ENCODE assay signal across 8 mouse cellular contexts in the genomic region with DNA sequence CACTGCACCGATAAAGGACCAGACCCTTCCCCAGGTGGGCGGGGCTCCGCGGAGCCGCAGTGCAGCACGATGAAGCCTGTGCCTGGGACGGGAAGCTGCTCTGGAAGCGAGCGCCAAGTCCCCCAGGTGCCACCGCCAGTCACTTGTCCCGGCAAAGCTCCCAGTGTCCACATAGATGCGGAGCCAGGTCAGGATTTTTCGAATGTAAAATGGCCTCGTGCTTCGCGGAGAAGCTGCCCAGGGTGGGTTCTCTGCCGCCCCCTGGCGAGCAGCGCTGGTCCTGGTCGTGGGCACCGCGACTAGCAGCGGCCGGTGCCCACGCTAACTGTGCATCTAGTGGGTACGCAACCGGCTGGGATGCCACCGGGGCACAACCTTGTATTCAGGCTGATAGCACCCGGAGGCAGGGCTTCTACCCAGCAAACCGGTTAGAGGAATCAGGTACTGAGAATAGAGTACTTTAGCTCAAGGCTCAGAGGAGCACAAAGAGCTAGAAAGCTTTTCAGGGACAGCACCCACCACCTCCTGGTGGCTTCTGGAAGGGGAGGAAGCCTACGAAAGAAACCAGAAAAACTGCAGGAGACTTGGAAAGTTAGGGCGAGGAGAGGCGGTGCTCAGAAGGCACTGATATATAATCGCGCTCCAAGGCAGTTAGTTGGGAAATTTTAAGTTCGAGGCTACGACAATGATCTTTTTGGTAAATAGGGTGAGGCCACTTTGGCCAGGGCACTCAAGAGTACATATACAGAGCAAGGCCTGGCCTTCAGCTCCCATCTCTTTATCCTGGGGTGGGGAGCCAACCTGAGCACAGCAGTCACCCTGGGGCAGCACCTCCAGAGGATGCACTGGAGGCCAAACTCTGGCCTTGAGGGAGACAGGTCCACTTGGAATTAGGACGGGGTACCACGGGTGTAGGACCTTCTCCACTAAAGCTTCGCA. TPM values are rescaled to one million over a fixed set of nuclear protein-coding genes. Genes with fewer than 3 reads are reported as not detected.
DNase-seq lines count a peak whose midpoint lies in the region; ATAC-seq lines count a peak whose summit lies in the region.

No protein-coding gene starts in this region.

- H3K4me2 ChIP-seq in hindbrain, embryonic 15.5 days: peak overlapping the region; percentile 62

- H3K9me3 ChIP-seq in hindbrain, embryonic 15.5 days: no peaks in the 10 kb centered on the region

- no peaks in the 10 kb centered on the region; the same call in 1 of the 2 replicates for H3K36me3 ChIP-seq in hindbrain, embryonic 15.5 days

- 5% methylated on average over 40 of the region's 40 CpGs for WGBS in hindbrain, embryonic 15.5 days

- ATAC-seq in activated CD4-positive, CD25-positive, alpha-beta regulatory T cell, adult 4 months: peak; percentile 77
- ATAC-seq in hindbrain, embryonic 15.5 days (ENCODE audit: low FRiP score, low read depth): peak; percentile 15
- ATAC-seq in megakaryocyte, adult 5-6 weeks (ENCODE audit: poor library complexity, severe bottlenecking): peak; percentile 95

- H3K27me3 ChIP-seq in hindbrain, embryonic 15.5 days: no peaks in the 10 kb centered on the region

- H3K9ac ChIP-seq in hindbrain, embryonic 15.5 days: peak overlapping the region; percentile 55

- peak; percentile 84 to 89 for DNase-seq in cerebellum, postnatal 25 days
- DNase-seq in gastrocnemius, adult 18-20 months (ENCODE audit: low spot score): peak; percentile 80
- peak; percentile 55 to 56 for DNase-seq in left cerebral cortex, adult 8-10 months (ENCODE audit: low spot score in 2 of 2)
- peak; percentile 77 for DNase-seq in right cerebral cortex, adult 18-20 months
- peak; percentile 84 for DNase-seq in urinary bladder, postnatal 14 days (ENCODE audit: low spot score)

- peak overlapping the region; percentile 98 for H3K27ac ChIP-seq in hindbrain, embryonic 15.5 days (replicated peaks)

- H3K4me1 ChIP-seq in hindbrain, embryonic 15.5 days (replicated peaks): peaks cover 35% of the 10 kb centered on the region

- H3K4me3 ChIP-seq in hindbrain, embryonic 15.5 days: peak overlapping the region; percentile 37

RNA-seq across cellular contexts. Expression of gene Tmem209, which starts 49.5 kb away (rescaled TPM):
- 10 to 100 TPM; 48.4 to 59.2 TPM for polyA plus RNA-seq in activated CD4-positive, CD25-positive, alpha-beta regulatory T cell, adult 4 months (2017; shearing (Covaris generic))
- total RNA-seq in gastrocnemius, adult 18-20 months (2021): 10 to 100 TPM in 1 of 2 experiments, 1 to 10 TPM in 1; 9.6 to 10.8 TPM
- polyA plus RNA-seq in hindbrain, embryonic 15.5 days (2015; fragmentation: Nextera tagmentation; extraction: Ambion mirVana): 25.4 and 30.3 TPM in 2 replicates
- total RNA-seq in left cerebral cortex, adult 8-10 months (2022): 10 to 100 TPM; 22.8 to 25.2 (median 24.0) TPM
- 40.3 and 42.3 TPM in 2 replicates for total RNA-seq in megakaryocyte, adult 5-6 weeks (2015)
- total RNA-seq in megakaryocyte, adult 5-6 weeks (2017): 24.0 and 39.0 TPM in 2 replicates

RNA-seq across cellular contexts. Expression of gene Ssmem1, which starts 49.6 kb away (rescaled TPM):
- polyA plus RNA-seq in activated CD4-positive, CD25-positive, alpha-beta regulatory T cell, adult 4 months (2017; shearing (Covaris generic)): not detected
- total RNA-seq in gastrocnemius, adult 18-20 months (2021): not detected
- polyA plus RNA-seq in hindbrain, embryonic 15.5 days (2015; fragmentation: Nextera tagmentation; extraction: Ambion mirVana): 0.22 TPM in 1 of 2 replicates, not detected in the other
- 1 to 10 TPM in 1 of 4 experiments, under 1 TPM in 3; 0.58 to 1.1 (median 0.86) TPM for total RNA-seq in left cerebral cortex, adult 8-10 months (2022)
- 0.68 TPM in 1 of 2 replicates, not detected in the other for total RNA-seq in megakaryocyte, adult 5-6 weeks (2015)
- 0.44 and 1.1 TPM in 2 replicates for total RNA-seq in megakaryocyte, adult 5-6 weeks (2017)

RNA-seq across cellular contexts. Expression of gene Klhdc10, which starts 58.4 kb away (rescaled TPM):
- polyA plus RNA-seq in activated CD4-positive, CD25-positive, alpha-beta regulatory T cell, adult 4 months (2017; shearing (Covaris generic)): 1 to 10 TPM; 2.1 to 2.5 TPM
- 10 to 100 TPM; 38.4 to 41.3 TPM for total RNA-seq in gastrocnemius, adult 18-20 months (2021)
- 34.4 and 36.9 TPM in 2 replicates for polyA plus RNA-seq in hindbrain, embryonic 15.5 days (2015; fragmentation: Nextera tagmentation; extraction: Ambion mirVana)
- 100 to 1,000 TPM in 1 of 4 experiments, 10 to 100 TPM in 3; 86.0 to 101 (median 90.6) TPM for total RNA-seq in left cerebral cortex, adult 8-10 months (2022)
- 14.5 and 16.4 TPM in 2 replicates for total RNA-seq in megakaryocyte, adult 5-6 weeks (2015)
- 35.3 and 40.8 TPM in 2 replicates for total RNA-seq in megakaryocyte, adult 5-6 weeks (2017)

Comparison
In these comparisons a context has a peak if more than half of its experiments do, and no peak if none do; other contexts are left out.
1. Peak in every context shown above with its lines: DNase-seq, ATAC-seq, H3K4me3 ChIP-seq and H3K27ac ChIP-seq.
2. ATAC-seq: peak in every context shown above with its lines; median percentile 95 in megakaryocyte, adult 5-6 weeks; 77 in activated CD4-positive, CD25-positive, alpha-beta regulatory T cell, adult 4 months; 15 in hindbrain, embryonic 15.5 days.